Mouse (Mus musculus): ENCODE data around the gene Asic3.

- TF ChIP-seq POLR2A (IDR thresholded peaks at IDR 0.05; ENCODE audit: low read depth, low read length): no peak
- TF ChIP-seq ETS1 (conservative IDR thresholded peaks at IDR 0.05; ENCODE audit: low read depth, low read length): no peak
- no peak for TF ChIP-seq CTCF (conservative IDR thresholded peaks at IDR 0.05 in 1 of 2, IDR thresholded peaks at IDR 0.05 in 1 of 2; ENCODE audit: low read depth in 2 of 2, low read length in 2 of 2)
- TF ChIP-seq USF2 (conservative IDR thresholded peaks at IDR 0.05; ENCODE audit: low read depth, low read length): no peak
- no peak for TF ChIP-seq MEF2A (IDR thresholded peaks at IDR 0.05; ENCODE audit: borderline replicate concordance, low read depth, low read length)
- TF ChIP-seq EP300 (IDR thresholded peaks at IDR 0.05; ENCODE audit: low read length): no peak
- no peak for TF ChIP-seq NRF1 (IDR thresholded peaks at IDR 0.05; ENCODE audit: low read depth, low read length)
- no peak for TF ChIP-seq TCF12 (IDR thresholded peaks at IDR 0.05; ENCODE audit: low read depth, low read length)
- TF ChIP-seq ELF1 (IDR thresholded peaks at IDR 0.05; ENCODE audit: low read depth, low read length): no peak
- TF ChIP-seq MXI1 (IDR thresholded peaks at IDR 0.05; ENCODE audit: low read depth, low read length): no peak
Measured at GRCm38 (mm10) chr5:24365528-24365927, 47.7 kb upstream of the Asic3 start.

Measured in CH12.LX (cell line).